Mouse (Mus musculus): ENCODE data around the gene Fkbp10.

GRCm38 (mm10) chr11:100413541-100413940 is 2.0 kb upstream of the Fkbp10 start:
- TF ChIP-seq POLR2A (IDR thresholded peaks at IDR 0.05; ENCODE audit: low read depth, low read length) (no peak), CTCF (IDR thresholded peaks at IDR 0.05; ENCODE audit: borderline replicate concordance, insufficient read depth, low read length) (no peak)

Data from embryonic fibroblast, embryonic 13.5 days (primary cell).